Mouse (Mus musculus): Measurements from ENCODE around the gene Crebrf. TPM values are rescaled to one million over a fixed set of nuclear protein-coding genes. Genes with fewer than 3 reads are reported as not detected.

Crebrf gene
- total RNA-seq, 2 experiments from 2014 or later = 88.2 to 96.2 TPM

DNA sequence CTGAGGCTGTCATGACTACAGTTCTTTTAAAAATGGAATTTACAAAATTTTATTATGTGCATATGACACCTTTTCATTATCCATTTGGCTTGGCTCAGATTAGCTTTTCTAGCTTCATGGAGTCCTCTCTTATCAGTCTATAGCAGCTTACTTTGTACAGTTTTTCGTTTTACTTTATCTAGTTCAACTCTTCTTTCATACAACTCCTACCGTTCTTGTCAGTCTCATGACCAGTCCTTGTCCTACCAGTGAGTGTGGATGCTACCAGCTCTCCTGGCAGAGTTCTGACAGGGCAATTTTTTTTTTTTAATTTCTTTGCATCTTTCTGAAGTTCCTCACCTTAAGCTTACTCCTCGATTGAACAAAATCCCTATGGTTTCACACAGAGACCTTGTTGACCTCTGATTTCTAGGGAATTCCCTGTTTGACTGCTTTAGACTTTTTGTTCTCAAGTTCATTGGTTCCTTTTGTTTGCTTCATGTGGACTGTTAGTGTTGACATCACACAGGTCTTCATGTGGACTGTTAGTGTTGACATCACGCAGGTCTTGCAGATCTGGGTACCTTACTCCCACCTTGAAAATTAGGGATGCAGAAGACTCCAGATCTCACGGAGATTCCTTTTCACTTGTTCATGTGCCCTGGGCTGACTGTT is 51.8 kb downstream of the Crebrf start:
- intact Hi-C loops (cut with DNase I) = no loop called here
- DNase-seq (ENCODE audit: low spot score in 2 of 2) = no peak

DNA sequence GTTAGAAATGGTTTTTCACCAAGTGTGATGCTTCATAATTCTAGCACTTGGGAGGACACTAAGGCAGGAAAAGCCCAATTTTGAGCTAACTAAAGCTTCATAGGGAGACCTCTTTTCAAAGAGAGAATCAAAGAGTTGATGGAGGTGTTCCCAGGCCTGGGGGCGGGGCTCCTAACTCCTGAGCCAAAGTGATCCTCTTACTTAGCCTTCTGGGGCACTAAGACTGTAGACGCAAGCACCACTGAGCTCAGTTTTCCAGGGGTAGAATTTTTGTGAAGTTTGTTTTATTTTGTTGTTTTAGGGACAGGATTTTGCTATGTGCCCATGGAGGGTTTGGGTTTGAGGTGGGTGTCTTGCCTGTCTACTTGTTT is 52.3 kb downstream of the Crebrf start:
- DNase-seq (ENCODE audit: low spot score in 2 of 2) = no peak
- intact Hi-C loops (cut with DNase I) = no loop called here

DNA sequence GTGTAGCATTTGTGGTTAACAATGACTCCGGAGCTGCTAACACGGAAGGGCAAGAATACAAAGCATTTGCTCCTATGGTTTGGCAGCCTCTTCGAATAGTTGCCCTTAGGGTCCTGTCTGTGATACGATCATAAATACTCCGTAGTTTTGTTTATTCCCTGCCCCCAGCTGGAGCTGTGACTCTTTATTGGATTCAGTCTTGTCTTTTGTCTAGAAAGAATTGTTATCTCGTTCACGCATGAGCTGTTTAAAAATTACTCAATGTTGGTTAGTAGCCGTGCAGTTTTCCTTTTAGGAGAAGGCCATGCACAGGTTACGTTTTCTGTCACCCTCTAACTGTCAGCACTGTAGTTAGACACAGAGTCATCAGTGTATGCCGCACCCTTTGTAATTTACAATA is 60.8 kb downstream of the Crebrf start:
- intact Hi-C loops (cut with DNase I) = no loop called here
- DNase-seq (ENCODE audit: low spot score in 2 of 2) = no peak

DNA sequence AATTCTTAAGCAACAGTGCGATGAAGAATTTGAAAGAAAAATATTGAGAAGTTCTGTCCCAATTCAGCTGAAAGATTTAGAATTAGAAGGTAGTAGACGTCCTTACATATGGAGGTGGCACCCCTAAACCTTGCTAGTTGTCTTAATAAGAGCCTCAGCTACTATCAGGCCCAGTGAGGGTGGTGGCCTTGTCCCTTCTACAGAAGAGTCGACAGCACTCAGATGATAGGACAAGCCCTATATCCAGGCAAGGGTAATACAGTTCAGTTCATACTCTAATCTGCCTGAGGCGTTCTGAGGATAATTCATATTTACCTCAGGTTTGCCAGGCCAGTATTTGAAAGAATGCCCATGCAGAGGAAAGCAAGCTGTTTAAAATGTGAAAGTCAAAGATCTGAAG is 62.6 kb downstream of the Crebrf start:
- intact Hi-C loops (cut with DNase I) = no loop called here
- DNase-seq (ENCODE audit: low spot score in 2 of 2) = no peak

DNA sequence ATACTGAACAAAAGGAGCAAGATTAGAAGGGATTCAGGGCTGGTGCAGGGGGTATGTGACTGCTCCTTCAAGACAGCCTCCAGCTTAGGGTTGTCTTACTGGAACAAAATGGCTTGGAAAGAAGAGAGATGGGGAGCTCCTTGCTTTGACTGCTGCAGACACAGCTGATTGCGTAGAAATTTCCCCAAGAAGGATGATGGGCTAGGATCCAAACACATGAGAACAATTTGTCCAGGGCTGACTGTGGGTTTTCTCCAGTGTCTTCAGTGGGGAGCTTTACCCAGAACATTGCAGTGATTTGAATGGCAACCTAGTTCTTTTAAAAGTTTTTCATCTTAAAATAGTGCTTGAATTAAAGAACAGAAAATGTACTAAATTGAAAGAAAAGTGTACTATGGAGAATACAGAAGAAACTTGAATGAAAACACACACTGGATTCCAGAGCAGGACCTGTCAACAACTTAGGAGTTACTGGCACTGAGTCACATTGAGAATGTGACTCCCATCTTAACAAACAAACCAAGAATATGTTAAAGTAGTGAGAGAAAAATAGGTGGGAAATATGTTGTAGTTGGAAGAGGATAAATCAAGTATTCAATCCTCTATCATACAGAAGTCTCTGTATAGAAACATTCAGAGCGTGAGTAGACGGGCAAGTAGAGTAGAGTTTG is 63.1 kb downstream of the Crebrf start:
- no peak for DNase-seq (ENCODE audit: low spot score in 2 of 2)
- intact Hi-C loops (cut with DNase I) = no loop called here

DNA sequence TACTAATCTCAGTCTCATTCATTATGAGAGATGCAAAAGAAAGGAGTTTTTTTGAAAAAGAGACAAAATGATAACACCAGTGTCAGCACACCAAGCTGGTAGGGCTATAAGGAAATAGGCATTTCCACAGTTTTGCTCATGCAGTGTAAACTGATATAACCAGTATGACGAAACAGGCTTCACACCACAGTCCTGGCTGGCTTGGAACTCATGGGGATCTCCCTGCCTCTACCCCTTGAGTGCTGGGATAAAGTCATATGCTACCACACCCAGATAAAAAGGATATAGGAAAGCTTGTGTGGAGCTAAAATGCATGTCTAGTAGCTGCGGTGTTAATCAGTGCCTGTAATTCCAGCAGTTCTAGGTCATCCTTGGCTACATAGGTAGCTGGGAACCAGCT is 64.0 kb downstream of the Crebrf start:
- no peak for DNase-seq (ENCODE audit: low spot score in 2 of 2)
- intact Hi-C loops (cut with DNase I) = no loop called here

DNA sequence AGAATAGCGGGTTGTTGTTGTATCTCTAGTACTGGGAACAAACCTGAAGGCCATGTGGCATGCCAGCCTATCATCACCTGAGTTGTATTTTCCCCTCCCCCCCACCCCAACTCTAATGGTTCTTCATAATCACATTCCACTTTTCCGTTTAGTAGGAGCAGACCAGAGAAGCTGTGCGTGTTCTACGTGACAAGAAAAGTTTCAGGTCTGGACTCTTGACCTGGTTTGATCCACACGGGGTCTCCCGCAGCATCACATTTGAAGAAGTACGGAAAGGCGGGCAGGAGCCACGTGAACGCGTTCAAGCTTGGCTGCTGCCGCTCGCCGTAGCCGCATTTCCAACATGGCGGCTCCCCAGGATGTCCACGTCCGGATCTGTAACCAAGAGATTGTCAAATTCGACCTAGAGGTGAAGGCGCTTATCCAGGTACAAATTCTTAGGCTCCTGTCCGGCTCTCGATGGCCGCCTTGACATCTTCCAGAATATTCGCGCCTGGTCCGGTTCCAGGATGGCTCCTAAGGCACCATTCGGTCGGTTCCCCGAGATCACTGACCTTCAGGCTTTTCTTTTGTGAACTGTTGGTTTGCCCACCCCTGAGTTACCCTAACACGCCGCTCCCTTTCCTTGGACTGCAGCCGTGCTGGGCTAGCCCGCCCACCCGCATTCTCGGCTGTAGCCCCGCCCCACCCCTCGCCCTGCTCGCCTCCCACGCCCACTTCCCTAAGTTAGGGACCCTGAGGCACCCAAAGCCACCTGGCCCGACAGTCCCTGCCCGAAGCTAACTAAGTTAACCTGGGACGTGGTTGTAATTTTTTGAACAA is 65.5 kb downstream of the Crebrf start, which contains the start of gene Bnip1:
Gene Bnip1 (plus strand): TSS at position 317 of the 822 bp plus-strand sequence.
- intact Hi-C loops (cut with DNase I) = loop anchor here (2.0 kb wide), 2 partner anchors 64 to 120 kb away; no protein-coding TSS in a partner anchor
- peak; percentile 87 for DNase-seq (ENCODE audit: low spot score in 2 of 2)

DNA sequence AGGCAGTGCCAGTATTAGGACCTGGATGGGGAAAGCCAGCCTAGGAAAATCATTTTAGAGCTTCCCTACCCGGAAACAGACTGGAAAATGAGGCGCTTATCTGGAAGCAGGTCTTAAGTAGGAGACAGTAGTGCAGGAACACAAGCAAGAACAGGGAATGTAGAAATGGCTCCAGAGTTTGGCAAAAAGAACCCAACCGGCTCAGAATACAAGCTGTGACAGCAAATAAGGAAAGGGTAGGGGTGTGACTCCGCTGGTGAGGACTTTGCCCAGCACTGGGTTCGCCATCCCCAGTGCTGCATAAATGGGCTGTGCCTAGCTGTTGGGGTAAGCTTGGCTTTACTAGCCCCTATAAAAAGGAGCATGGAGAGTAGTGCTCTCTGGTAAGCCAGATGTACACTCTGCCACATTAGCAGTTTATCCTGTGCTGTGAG is 66.2 kb downstream of the Crebrf start:
- intact Hi-C loops (cut with DNase I) = loop anchor here (2.0 kb wide), 2 partner anchors 65 to 121 kb away; no protein-coding TSS in a partner anchor
- DNase-seq (ENCODE audit: low spot score in 2 of 2) = no peak

DNA sequence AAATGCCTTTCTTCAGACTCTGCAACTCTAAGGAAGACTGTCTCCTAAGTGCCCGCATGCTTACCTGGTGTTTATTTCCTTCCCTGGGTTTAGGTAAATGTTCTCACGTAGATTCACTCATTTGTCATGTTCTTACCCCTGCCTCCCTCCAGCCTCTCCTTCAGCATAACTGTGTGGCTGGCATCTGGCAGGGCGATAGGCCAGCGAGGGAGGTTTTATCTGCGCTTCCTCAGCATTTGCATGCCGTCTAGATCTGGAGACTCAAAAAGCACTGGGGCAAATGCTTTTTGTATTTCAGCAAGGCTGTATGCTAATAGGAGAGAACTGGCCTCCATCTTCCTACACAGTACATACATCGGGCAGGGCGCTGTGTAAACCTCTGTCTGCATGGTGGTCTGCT is 69.1 kb downstream of the Crebrf start:
- no peak for DNase-seq (ENCODE audit: low spot score in 2 of 2)
- intact Hi-C loops (cut with DNase I) = no loop called here

DNA sequence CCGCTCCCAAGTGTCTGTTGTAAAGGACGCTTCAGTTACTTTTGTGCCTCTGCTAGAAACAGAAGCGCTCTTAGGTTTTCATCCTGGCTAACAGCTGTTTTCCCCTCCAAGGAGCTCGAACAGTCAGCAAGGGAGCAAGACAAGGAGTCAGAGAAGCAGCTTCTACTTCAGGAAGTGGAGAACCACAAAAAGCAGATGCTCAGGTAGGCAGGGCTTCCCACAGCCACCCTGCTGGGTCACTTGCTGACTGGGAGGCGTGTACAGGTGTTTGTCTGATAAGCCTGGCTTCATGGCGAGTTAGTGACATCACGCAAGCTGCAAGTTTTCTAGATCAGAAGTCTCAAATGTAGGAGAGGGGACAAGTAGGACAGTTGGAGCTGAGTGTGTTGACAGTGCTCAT is 71.1 kb downstream of the Crebrf start:
- no peak for DNase-seq (ENCODE audit: low spot score in 2 of 2)
- intact Hi-C loops (cut with DNase I) = no loop called here

DNA sequence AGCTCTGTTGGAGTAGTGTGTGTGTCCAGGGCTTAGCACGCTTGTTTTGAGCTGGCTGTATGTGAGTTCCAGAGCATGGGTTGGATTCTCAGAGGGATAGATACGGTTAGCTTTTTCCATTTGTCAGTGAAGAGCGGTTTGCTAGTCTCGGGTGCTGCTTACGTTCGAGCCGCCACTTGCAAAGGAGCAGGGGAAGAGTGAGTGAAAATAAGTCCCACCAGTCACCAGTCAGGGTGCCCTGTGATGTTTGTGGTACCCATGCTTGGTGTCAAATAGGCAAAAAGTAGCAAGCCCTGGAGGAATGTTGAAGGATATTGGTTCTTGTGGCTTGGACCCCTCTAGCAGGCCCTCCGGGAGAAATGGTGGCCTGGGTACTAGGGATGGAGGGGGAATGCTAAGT is 73.5 kb downstream of the Crebrf start:
- intact Hi-C loops (cut with DNase I) = no loop called here
- DNase-seq (ENCODE audit: low spot score in 2 of 2) = no peak

DNA sequence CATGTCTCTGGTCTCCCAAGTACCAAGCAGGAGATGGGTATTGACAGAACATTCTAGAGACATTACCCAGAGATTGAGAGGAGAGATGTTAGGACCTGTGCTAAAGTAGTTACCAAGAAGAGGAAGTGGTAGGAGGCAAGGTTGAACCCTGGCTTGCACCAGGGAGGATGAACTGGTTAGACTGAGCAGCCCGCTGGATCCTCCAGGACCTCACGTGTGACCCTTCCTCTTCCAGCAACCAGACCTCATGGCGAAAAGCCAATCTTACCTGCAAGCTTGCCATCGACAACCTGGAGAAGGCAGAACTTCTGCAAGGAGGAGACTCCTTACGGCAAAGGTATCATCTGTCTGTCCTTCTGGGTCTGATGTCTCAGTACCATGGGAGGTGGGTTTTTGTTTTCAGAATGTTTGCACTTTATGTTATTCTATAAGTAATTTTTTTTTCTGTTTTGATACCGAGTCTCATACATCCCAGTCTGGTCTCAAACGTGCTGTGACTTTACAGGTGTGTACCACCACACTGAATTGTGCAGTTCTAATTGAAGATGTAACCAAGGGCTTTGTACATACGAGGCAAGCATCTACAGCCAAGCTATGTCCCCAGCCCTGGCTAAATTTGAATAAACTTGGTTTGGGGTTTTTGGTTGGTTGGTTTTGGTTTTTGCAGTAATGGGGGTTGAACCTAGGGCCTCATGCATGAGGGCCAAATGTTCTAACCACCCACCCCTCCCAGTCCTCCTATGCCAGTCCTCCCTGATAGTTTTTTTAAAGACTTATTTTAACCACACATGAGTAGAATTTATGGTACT is 74.2 kb downstream of the Crebrf start:
- intact Hi-C loops (cut with DNase I) = no loop called here
- no peak for DNase-seq (ENCODE audit: low spot score in 2 of 2)

DNA sequence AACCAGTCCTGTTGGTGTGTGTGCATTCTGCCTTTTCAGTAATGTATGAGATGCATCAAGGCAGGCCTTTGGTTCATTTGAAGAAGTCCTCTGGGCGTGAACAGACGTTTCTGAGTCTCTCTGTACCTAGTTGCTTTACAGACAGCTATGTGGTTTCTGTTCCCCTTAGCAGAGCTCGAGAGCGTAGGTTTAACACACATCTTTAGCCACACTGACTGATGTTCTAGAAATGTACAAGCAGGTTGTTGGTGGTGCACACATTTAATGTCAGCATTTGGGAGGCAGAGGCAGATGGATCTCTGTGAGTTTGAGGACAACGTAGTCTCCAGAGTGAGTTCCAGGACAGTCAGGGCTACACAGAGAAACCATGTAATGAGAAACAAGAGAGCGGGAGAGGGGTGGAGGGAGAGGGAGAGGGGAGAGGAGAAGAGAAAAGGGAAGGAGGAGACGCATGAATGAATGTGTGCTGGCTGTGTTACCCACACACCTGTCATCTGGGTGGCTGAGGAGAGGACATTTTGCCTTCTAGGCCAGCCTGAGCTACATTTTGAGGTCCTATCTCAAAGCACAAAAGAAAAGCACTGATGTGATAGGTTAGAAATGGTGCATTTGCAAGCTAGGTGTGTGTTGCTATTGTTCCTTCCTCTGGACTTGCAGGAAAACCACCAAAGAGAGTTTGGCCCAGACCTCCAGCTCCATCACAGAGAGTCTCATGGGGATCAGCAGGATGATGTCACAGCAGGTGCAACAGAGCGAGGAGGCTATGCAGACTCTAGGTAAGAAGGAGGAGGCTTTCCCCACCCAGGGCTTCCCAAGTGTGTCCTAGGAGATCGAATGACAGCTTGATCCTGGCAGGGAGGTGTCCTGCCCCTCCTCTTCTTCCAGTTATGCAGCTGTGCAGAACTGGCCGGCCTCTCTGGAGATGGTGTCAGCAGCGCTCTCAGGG is 75.1 kb downstream of the Crebrf start:
- DNase-seq (ENCODE audit: low spot score in 2 of 2) = no peak
- intact Hi-C loops (cut with DNase I) = no loop called here

DNA sequence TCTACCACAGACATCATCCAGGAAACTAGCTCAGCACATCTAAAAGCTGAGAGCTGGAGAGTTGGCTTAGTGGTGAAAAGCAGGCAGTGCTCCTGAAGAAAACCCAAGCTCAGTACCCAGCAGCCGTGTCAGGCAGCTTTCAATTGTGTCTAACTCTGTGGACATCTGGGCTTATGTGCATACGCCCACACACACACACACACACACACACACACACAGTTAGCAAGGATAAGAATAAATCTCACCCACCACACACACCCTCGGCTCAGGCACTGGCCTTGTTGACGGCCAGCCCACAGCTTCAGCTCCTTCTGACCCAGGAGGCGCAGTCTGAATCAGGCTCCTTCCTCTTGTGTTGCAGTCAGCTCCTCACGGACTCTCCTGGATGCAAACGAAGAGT is 76.1 kb downstream of the Crebrf start:
- intact Hi-C loops (cut with DNase I) = no loop called here
- peak; percentile 40 to 81 for DNase-seq (ENCODE audit: low spot score in 2 of 2)

DNA sequence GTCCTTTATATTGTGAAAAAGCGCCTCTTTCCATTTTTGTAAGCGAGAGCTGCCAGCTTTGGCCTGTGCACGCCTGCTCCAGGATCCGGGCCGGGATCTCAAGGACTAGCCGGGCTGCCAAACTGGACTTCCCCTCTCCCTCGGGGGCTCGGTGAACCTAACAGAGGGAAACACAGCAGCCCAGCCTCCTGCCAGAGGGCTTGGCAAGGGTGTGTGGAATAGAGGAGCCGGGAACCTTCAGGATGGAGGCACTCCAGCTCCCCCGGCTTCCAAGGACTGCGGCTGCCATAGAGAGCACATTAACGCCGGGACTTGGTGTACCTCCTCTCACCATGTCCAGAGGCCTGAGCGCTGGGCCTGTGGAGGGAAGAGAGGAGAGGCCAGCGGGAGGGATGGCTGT is 76.6 kb downstream of the Crebrf start:
- intact Hi-C loops (cut with DNase I) = no loop called here
- DNase-seq (ENCODE audit: low spot score in 2 of 2) = no peak

DNA sequence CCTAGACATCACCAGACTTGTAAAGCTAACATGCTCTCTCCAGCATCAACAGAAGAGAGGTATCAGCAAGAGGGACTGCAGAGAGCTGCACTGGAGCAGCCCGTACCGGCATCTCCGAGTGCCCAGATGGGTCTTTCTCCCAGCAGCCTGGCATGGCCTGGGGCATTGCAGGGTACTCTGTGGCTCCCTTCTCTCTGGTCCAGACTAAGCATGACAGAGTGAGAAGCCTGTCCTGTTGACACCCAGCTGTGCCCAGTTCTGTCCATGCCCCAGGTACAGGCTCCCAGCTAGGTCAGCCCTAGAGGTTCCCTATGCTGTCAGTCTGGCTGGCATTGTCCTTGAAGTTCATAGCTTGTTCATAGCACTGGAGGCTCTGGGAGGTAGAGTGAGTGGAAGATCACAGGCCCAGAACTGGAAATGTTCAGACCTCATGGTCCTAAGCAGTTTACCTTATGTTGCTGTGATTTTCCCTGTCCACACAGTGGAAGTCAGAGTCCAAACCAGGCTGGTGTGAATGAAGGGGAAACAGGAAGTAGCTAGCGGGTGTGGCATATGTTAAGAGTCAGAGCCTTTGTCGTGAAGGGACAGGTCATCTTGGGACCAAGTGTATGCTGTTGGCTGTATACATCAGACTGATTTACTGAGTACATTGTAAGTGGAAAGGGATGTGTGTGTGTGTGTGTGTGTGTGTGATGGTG is 77.8 kb downstream of the Crebrf start:
- no peak for DNase-seq (ENCODE audit: low spot score in 2 of 2)
- intact Hi-C loops (cut with DNase I) = no loop called here

DNA sequence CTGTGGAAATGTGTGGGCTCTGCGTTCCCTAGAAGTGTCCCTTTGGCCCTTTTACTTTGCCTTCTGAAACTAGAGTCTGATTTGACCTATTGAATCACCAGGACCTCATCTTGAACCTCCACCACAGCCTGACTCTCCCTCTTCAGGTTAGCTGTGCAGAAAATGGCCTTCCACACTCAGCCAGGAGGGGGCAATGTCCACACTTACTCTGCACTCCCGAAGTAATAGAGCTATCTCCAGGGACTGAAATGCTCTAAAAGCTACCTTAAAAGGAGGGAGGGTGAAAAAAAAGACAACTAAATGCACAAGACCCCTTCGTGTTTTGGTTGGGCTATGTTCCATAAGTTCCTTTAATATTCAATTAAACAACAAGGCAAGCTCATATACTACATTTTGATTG is 79.3 kb downstream of the Crebrf start:
- DNase-seq (ENCODE audit: low spot score in 2 of 2) = peak; percentile 47 to 54
- intact Hi-C loops (cut with DNase I) = loop anchor here (1.0 kb wide), 1 partner anchor 92 kb away; no protein-coding TSS in a partner anchor

DNA sequence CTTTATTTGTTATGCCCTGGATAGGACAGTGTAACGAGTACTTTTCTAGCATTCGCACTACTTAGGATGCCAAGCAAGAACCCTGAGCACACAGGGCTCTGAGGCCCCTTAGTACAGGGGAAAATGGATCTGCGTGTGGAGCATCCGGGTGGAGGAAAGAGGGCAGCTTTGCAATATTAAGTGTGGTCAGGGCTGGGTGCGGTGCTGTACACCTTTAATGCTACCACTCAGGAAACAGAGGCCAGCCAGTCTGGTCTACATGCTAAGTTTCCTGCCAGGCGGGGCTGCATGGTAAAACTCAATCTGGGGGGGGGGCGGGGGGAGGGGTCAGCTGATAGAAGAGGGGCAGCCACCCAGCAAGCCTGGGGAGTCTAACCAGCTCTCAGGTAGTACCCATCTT is 79.9 kb downstream of the Crebrf start:
- no peak for DNase-seq (ENCODE audit: low spot score in 2 of 2)
- intact Hi-C loops (cut with DNase I) = no loop called here

Measured in left cerebral cortex, postnatal 25 days (tissue).